Mouse (Mus musculus) bone marrow macrophage, adult 2 months (primary cell): ENCODE data around the gene Rab3gap2. TPM values are rescaled to one million over a fixed set of nuclear protein-coding genes. Genes with fewer than 3 reads are reported as not detected.
A peak's percentile ranks its signal among the peaks of the same experiment; 100 is the strongest.

Source experiments
- H3K27ac ChIP-seq: 2 replicates; pipeline ENCODE4 v1.5.1; 2012; ENCODE audit warnings: low read depth, low read length; ENCODE audit not compliant: insufficient read depth
- H3K4me1 ChIP-seq: 2 replicates; pipeline ENCODE4 v1.6.1; 2012; ENCODE audit warnings: low read length; ENCODE audit not compliant: control insufficient read depth, insufficient read depth
- H3K4me3 ChIP-seq: 2 replicates; pipeline ENCODE4 v1.5.1; 2012; ENCODE audit warnings: mild to moderate bottlenecking, low read length, moderate library complexity; ENCODE audit not compliant: insufficient read depth
- CTCF ChIP-seq: IDR thresholded peaks from 2 replicates; pipeline ENCODE4 v1.5.1; 2012; ENCODE audit warnings: low read depth, mild to moderate bottlenecking, low read length, moderate library complexity
- POLR2A ChIP-seq: IDR thresholded peaks from 2 replicates; pipeline ENCODE4 v1.6.1; 2012; ENCODE audit warnings: mild to moderate bottlenecking, low read depth, low read length, borderline replicate concordance
- polyA plus RNA-seq: library from polyadenylated mRNA; stranded (reverse); fragments of >200 nt; gene quantifications from 2 replicates; pipeline ENCODE4 v1.2.4, GENCODE M21; 2012; ENCODE audit not compliant: missing spikeins, insufficient read depth, insufficient read length

Rab3gap2 gene
- polyA plus RNA-seq, 1 experiment = 56.4 TPM

DNA sequence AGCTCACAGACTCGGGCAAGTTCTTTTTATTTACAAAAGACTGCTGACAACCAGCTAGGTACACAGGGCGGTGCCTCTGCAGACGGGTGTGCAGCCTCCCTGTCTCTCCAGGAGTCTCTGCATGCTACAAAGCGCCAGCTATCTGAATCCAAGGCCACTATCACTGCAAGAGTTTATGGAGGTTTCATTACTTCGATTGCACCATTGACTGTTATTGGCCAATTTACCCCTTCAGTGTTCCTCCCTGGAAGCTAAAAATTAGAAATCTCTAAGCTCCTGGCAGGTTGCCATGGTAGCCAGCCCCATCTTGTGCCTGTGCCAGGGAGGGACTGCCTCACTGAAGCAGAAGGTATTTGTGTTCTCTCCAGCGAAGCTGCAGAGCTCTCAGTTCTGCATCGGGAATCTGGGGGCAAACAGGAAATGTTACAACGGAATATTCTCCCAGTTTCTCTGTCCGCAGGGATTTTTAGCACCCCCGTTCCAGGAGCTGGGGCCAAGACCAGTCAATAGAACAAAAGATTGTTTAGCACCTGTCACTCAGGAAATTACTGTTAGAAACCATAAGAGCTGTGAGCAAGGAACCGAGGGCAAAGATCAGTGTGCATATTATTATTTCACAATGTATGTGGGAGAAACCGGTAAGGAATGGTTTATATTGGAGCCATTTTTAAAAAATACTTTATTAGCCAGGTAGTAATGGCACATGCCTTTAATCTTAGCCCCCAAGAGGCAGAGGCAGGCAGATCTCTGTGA, 49.4 kb downstream of the Rab3gap2 start:
- no peak for TF ChIP-seq CTCF
- no peak for TF ChIP-seq POLR2A

GRCm38 (mm10) chr1:185255336-185255735, 51.4 kb downstream of the Rab3gap2 start:
- no peak for TF ChIP-seq POLR2A
- Histone ChIP-seq H3K4me1 (no peaks in the 10 kb centered on the region), H3K27ac (no peak overlapping the region)

More for the DNA sequence above, 49.4 kb downstream of the Rab3gap2 start:
- Histone ChIP-seq H3K4me1 (no peaks in the 10 kb centered on the region), H3K27ac (no peak overlapping the region), H3K4me3 (no peak overlapping the region)

DNA sequence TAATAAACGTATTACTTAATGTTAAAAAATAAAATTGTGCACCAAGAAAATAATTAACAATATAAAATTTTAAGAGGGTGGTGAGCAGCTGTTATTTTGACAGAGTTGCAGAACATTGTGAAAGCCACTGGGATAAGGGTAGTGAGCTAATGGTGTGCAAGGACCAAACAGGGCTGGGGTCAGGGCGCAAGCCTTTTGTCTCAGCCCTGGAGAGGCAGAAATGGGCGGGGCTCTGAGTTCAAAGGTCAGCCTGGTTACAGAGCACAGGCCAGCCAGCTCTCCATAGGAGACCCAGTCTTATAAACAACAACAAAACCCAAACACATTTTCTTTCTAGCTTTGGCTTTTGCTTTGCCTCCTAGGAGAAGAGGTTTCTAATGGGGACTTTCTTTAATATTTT, 52.8 kb downstream of the Rab3gap2 start:
- Histone ChIP-seq H3K27ac (no peak overlapping the region), H3K4me3 (no peak overlapping the region), H3K4me1 (no peaks in the 10 kb centered on the region)
- no peak for TF ChIP-seq CTCF
- no peak for TF ChIP-seq POLR2A

More at GRCm38 (mm10) chr1:185255336-185255735, 51.4 kb downstream of the Rab3gap2 start:
- no peak overlapping the region for H3K4me3 ChIP-seq

- Histone ChIP-seq H3K27ac (no peak overlapping the region), H3K4me3 (no peak overlapping the region), H3K4me1 (peaks cover 3% of the 10 kb centered on the region)
- no peak for TF ChIP-seq POLR2A
- no peak for TF ChIP-seq CTCF
Measured at GRCm38 (mm10) chr1:185262565-185262964, 58.6 kb downstream of the Rab3gap2 start.

DNA sequence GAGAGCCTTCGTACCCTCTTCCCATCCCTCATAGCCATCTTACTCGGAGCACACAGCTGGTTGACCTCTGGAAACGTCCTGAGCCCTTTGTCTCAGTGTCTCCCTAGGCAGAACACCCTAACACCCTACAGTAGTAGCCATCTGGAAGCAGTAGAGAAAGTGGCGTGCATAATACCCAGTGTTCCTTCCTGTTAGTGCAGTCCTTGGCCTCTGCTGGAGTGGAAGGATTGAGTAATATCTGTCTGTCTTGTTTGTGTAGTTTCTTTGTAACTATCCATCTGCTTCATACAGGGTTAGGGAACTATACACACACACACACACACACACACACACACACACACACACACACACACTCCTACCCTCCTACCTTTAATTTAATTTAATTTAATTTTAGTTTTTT, 64.8 kb downstream of the Rab3gap2 start:
- Histone ChIP-seq H3K4me3 (no peak overlapping the region), H3K27ac (peak overlapping the region; percentile 7; the same call in 1 of the 2 replicates), H3K4me1 (peaks cover 8% of the 10 kb centered on the region)
- TF ChIP-seq POLR2A = no peak
- TF ChIP-seq CTCF = no peak

DNA sequence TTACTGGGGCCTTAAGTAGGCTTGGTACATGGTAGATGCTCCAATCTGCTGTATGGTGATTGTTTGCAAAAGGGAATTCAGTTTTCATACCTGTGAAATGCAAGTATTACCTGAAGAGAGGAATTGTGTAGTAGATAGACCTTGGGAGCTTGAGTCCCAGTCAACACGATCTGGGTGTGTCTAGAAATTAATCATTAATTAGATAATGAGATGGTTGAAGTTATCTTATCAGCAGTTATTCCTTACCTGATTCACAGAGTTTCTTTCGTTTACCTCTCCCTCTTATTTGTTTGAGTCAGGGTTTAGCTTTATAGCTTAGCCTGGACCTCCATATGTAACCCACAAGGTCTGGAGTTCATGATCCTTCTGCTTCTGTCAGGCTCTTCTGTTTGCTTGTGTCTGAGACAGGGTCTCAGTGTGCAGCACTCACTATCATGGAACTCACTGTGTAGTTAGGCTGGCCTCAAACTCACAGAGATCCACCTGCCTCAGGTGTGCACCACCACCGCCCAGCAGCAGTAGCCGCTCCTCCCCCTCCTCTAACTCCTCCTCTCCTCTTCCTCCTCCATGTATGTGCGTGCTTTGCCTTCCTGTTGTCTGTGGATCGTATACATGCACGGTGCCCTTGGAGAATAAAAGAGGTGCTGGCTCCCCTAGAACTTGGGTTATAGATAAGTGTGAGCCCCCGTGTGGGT, 66.6 kb downstream of the Rab3gap2 start:
- H3K27ac ChIP-seq = no peak overlapping the region
- no peak overlapping the region for H3K4me3 ChIP-seq
- no peak for TF ChIP-seq POLR2A

DNA sequence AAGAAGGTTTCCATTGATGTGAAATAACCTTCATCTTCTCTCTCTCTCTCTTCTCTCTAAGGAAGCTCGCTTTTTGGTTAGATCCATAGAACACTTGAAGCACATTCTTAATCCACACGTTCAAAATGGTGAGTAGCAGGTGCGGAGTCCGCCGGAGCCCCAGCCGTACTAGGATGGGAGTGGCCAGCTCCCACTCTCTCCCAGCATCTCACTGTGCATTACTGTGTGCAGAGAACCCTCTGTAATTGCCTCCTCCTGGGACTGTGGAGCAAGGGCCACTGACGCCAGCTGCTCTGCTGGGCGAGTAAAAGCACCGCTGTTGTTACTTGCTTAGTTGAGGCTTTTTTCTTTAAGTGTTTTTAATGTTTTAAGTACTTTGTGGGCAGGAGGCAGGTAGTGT, 67.5 kb downstream of the Rab3gap2 start:
- TF ChIP-seq CTCF = no peak
- no peak for TF ChIP-seq POLR2A
- H3K27ac ChIP-seq = no peak overlapping the region
- no peak overlapping the region for H3K4me3 ChIP-seq
- peaks cover 7% of the 10 kb centered on the region; the same call in 1 of the 2 replicates for H3K4me1 ChIP-seq

More for the DNA sequence above, 66.6 kb downstream of the Rab3gap2 start:
- peaks cover 7% of the 10 kb centered on the region; the same call in 1 of the 2 replicates for H3K4me1 ChIP-seq

- TF ChIP-seq POLR2A = no peak
- TF ChIP-seq CTCF = no peak
- Histone ChIP-seq H3K4me3 (no peak overlapping the region), H3K27ac (no peak overlapping the region)
Measured at GRCm38 (mm10) chr1:185274819-185275545, 71.1 kb downstream of the Rab3gap2 start.

DNA sequence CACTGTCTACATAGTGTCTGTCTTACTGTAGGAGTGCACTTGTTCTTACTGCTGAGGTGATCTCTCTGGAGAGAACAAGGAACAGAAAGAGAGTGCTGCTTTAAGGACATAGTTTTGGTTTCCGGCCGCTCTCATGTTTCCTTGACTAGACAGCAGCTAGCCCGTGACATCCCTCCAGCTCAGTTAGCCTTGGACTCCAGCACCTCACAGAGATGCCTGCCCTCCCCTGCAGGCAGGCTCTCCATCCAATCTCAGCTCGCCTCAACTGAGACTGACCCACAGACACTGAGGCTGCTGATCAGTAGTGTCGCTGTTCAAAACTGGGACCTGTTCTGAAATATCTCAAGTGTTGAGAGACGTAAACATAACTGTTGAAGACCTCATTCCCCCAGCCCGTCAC, 72.1 kb downstream of the Rab3gap2 start:
- no peak for TF ChIP-seq CTCF
- Histone ChIP-seq H3K27ac (no peak overlapping the region), H3K4me1 (no peaks in the 10 kb centered on the region), H3K4me3 (no peak overlapping the region)

More at GRCm38 (mm10) chr1:185274819-185275545, 71.1 kb downstream of the Rab3gap2 start:
- no peaks in the 10 kb centered on the region for H3K4me1 ChIP-seq

DNA sequence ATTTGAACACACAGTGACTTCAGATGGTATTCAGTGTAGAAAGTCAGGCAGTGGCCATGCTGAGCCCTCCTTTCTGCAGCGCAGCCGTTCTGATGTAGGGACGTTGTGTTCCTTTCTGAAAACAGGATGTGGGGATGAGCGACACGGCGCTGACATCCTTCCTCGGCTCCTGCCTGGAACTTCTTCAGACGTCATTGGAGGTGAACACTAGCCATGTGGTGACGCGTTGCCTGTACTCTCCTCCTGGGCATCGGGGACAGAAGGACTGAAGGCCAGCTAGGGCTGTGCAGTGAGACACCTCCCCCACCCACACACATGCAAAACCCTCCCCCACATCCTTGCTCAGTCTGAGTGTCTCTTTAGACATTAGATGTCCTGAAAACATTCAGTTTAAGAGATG, 73.1 kb downstream of the Rab3gap2 start:
- Histone ChIP-seq H3K27ac (no peak overlapping the region), H3K4me3 (no peak overlapping the region), H3K4me1 (no peaks in the 10 kb centered on the region)
- TF ChIP-seq CTCF (no peak), POLR2A (no peak)
